Mouse (Mus musculus) right cerebral cortex, postnatal 25 days (tissue): ENCODE data around the gene Olfr27.

Experiments used
- DNase-seq: peaks from one replicate; pipeline ENCODE4 v3.0.0; 2022

The Olfr27 gene

GRCm38 (mm10) chr9:39127831-39128230, at the start of gene Olfr27:
Gene Olfr27 (plus strand): TSS chr9:39128131.
- no peak for DNase-seq

DNA sequence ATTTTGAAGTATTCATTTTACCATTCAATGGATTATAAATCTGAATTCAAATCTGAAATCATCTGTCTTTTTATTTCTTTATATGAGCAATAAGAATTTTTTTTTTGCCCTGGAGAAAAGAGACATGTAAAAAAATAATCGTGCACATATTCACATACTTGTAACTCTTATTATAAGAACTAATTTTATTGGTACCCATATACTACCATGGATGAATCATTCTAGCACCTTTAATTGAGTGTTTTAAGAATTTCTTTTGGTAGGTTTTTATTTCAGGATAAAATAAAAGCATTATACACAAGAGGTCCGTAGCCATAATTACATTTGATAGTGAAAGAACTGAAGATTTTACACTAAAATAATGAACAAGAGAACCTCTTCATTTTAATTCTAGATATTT, 49.1 kb upstream of the Olfr27 start, which contains the start of gene Olfr938:
TSS of gene Olfr938 (minus strand) at position 101 of the 400 bp plus-strand sequence.
- DNase-seq, result no peak

GRCm38 (mm10) chr9:39127326-39127725, 605 bp upstream of the Olfr27 start:
- no peak for DNase-seq

DNA sequence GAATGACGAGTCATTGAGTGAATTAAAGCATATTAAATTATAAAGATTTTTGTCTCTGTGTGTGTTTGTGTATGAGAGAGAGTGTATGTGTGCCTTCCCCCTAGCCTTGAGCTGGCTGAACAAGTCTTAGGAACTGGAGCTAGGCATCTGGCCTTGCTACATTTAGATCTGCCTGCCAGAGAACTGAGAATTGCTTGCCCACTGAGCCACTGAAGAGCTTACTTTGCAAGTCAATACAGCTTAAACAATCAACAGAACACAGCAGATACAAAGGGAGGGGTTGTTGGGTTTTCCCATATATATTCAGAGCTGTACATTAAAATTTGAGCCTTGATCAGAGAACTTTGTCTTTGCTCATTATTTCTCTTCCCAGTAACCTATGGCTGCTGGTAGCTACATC, 24.5 kb downstream of the Olfr27 start:
- no peak for DNase-seq

DNA sequence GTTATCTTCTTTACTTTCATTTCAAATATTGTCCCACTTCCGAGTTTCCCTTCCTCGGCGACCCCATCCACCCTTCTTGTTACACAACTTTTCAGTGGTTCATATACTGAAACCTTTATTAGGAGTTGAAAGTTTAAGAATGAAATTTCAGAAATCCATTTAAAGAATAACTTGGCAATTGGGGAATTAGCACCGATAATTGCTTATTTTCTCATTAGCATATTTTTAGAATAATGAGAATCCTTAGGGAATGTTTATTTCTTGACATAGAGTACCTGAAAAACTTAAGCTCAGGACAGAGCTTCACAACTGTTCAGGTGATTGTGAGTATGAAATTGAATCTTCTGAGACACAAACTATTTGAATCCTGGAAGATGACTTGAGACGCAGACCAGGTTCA, 38.1 kb downstream of the Olfr27 start, which contains the start of gene Olfr943:
TSS of gene Olfr943 (plus strand) at position 301 of the 400 bp plus-strand sequence.
- DNase-seq, result no peak
